Mouse (Mus musculus): ENCODE measurements around the gene Wdr92. TPM values are rescaled to one million over a fixed set of nuclear protein-coding genes. Genes with fewer than 3 reads are reported as not detected.

Gene Wdr92
- polyA plus RNA-seq, 1 experiment from 2014 or later: 29.4 TPM

GRCm38 (mm10) chr11:17192151-17192844, 10.4 kb downstream of the Wdr92 start:
- Histone ChIP-seq H3K27ac (ENCODE audit: low read length) (no peak overlapping the region), H3K4me1 (ENCODE audit: control insufficient read depth, insufficient read depth, low read length) (no peaks in the 10 kb centered on the region), H3K9ac (replicated peaks; ENCODE audit: low read depth, low read length) (no peak overlapping the region), H3K4me2 (replicated peaks; ENCODE audit: low read depth, low read length) (no peak overlapping the region), H3K27me3 (ENCODE audit: control insufficient read depth, insufficient read depth, low read length) (no peaks in the 10 kb centered on the region), H3K36me3 (ENCODE audit: control insufficient read depth, insufficient read depth, low read length) (peaks cover 25% of the 10 kb centered on the region), H3K4me3 (ENCODE audit: low read depth, low read length) (no peak overlapping the region), H3K9me3 (ENCODE audit: control insufficient read depth, low read depth, low read length) (no peaks in the 10 kb centered on the region)
- WGBS: 78% methylated on average over 9 of the region's 9 CpGs
- no peak for ATAC-seq (ENCODE audit: insufficient number of reproducible peaks, insufficient read depth, low FRiP score, low read depth)

- Histone ChIP-seq H3K4me3 (ENCODE audit: low read depth, low read length) (no peak overlapping the region), H3K9me3 (ENCODE audit: control insufficient read depth, low read depth, low read length) (no peaks in the 10 kb centered on the region), H3K9ac (replicated peaks; ENCODE audit: low read depth, low read length) (no peak overlapping the region), H3K27ac (ENCODE audit: low read length) (no peak overlapping the region), H3K4me2 (replicated peaks; ENCODE audit: low read depth, low read length) (no peak overlapping the region), H3K4me1 (ENCODE audit: control insufficient read depth, insufficient read depth, low read length) (no peaks in the 10 kb centered on the region), H3K27me3 (ENCODE audit: control insufficient read depth, insufficient read depth, low read length) (no peaks in the 10 kb centered on the region), H3K36me3 (ENCODE audit: control insufficient read depth, insufficient read depth, low read length) (peaks cover 43% of the 10 kb centered on the region)
- ATAC-seq (ENCODE audit: insufficient number of reproducible peaks, insufficient read depth, low FRiP score, low read depth): no peak
- WGBS: 75% methylated on average over 5 of the region's 5 CpGs
Observed at GRCm38 (mm10) chr11:17199170-17199569, 17.3 kb downstream of the Wdr92 start.

DNA sequence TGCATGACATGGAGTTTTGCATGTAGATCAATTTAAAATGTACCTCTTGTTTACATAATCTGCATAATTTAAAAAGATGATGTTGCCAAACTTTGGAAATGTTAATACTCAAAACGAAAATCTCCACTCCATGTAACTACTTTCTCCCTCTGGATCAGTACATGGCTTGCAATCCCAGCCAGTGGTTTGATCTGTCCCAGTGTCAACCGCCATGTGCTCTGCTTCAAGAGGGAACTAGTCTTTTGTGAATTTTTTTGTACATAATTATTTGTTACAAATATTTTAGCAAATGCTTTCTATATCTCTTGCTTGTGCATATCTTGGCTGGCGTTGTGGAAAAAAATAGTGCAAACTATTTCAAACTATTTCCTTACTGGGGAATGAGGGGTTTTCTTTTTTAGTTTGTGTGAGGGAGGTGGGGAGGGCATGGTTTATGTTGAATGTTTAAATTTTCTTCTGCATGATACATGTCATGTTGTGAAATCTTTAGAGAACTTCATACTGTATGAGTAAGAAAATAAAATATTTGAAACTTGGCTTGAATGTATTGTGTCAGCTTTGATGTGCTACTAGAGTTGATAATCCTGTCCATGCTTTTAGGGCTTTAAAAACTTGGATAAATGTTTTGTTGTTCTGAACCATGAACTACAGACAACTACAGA, 18.1 kb downstream of the Wdr92 start:
- ATAC-seq (ENCODE audit: insufficient number of reproducible peaks, insufficient read depth, low FRiP score, low read depth): no peak
- H3K9ac ChIP-seq (replicated peaks; ENCODE audit: low read depth, low read length): no peak overlapping the region
- H3K27ac ChIP-seq (ENCODE audit: low read length): no peak overlapping the region
- H3K4me2 ChIP-seq (replicated peaks; ENCODE audit: low read depth, low read length): no peak overlapping the region
- no peaks in the 10 kb centered on the region for H3K4me1 ChIP-seq (ENCODE audit: control insufficient read depth, insufficient read depth, low read length)
- H3K36me3 ChIP-seq (ENCODE audit: control insufficient read depth, insufficient read depth, low read length): peaks cover 40% of the 10 kb centered on the region
- H3K4me3 ChIP-seq (ENCODE audit: low read depth, low read length): no peak overlapping the region
- 93% methylated on average over 3 of the region's 3 CpGs for WGBS
- no peaks in the 10 kb centered on the region for H3K9me3 ChIP-seq (ENCODE audit: control insufficient read depth, low read depth, low read length)
- no peaks in the 10 kb centered on the region for H3K27me3 ChIP-seq (ENCODE audit: control insufficient read depth, insufficient read depth, low read length)

DNA sequence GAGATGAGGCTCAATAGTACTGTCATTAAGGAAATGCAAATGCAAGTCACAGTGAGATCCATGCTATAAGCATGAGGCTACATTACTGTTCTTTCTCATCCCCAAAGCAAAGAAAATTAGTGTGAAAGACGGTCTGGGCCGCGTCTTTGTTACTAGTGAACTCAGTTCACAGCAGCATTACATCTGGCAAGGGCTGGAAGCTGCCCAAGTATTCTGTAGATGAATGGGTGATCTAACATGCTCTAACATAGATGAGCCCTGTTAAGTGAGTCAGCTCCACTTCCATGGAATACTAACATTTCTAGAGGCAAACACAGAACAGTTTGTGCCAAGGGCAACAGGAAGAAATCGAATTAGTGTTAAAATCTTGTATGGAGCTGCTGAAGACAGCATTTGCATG, 19.0 kb downstream of the Wdr92 start:
- no peak overlapping the region for H3K4me3 ChIP-seq (ENCODE audit: low read depth, low read length)
- H3K36me3 ChIP-seq (ENCODE audit: control insufficient read depth, insufficient read depth, low read length): peaks cover 31% of the 10 kb centered on the region
- WGBS: 90% methylated on average over 4 of the region's 4 CpGs
- no peak overlapping the region for H3K9ac ChIP-seq (replicated peaks; ENCODE audit: low read depth, low read length)
- no peaks in the 10 kb centered on the region for H3K4me1 ChIP-seq (ENCODE audit: control insufficient read depth, insufficient read depth, low read length)
- H3K4me2 ChIP-seq (replicated peaks; ENCODE audit: low read depth, low read length): no peak overlapping the region
- no peaks in the 10 kb centered on the region for H3K27me3 ChIP-seq (ENCODE audit: control insufficient read depth, insufficient read depth, low read length)
- H3K27ac ChIP-seq (ENCODE audit: low read length): no peak overlapping the region
- ATAC-seq (ENCODE audit: insufficient number of reproducible peaks, insufficient read depth, low FRiP score, low read depth): no peak
- no peaks in the 10 kb centered on the region for H3K9me3 ChIP-seq (ENCODE audit: control insufficient read depth, low read depth, low read length)

GRCm38 (mm10) chr11:17202481-17202880, 20.6 kb downstream of the Wdr92 start:
- no peak overlapping the region for H3K4me2 ChIP-seq (replicated peaks; ENCODE audit: low read depth, low read length)
- no peak overlapping the region for H3K4me3 ChIP-seq (ENCODE audit: low read depth, low read length)
- peaks cover 27% of the 10 kb centered on the region for H3K36me3 ChIP-seq (ENCODE audit: control insufficient read depth, insufficient read depth, low read length)
- no peak for ATAC-seq (ENCODE audit: insufficient number of reproducible peaks, insufficient read depth, low FRiP score, low read depth)
- H3K27ac ChIP-seq (ENCODE audit: low read length): no peak overlapping the region
- no peaks in the 10 kb centered on the region for H3K9me3 ChIP-seq (ENCODE audit: control insufficient read depth, low read depth, low read length)
- H3K27me3 ChIP-seq (ENCODE audit: control insufficient read depth, insufficient read depth, low read length): no peaks in the 10 kb centered on the region
- 87% methylated on average over 6 of the region's 6 CpGs for WGBS
- H3K4me1 ChIP-seq (ENCODE audit: control insufficient read depth, insufficient read depth, low read length): no peaks in the 10 kb centered on the region
- H3K9ac ChIP-seq (replicated peaks; ENCODE audit: low read depth, low read length): no peak overlapping the region

GRCm38 (mm10) chr11:17211258-17212140, 29.6 kb downstream of the Wdr92 start, which contains the start of gene Pno1:
Gene Pno1 (minus strand): TSS chr11:17211568.
- Histone ChIP-seq H3K9me3 (ENCODE audit: control insufficient read depth, low read depth, low read length) (no peaks in the 10 kb centered on the region), H3K4me1 (ENCODE audit: control insufficient read depth, insufficient read depth, low read length) (peaks cover 13% of the 10 kb centered on the region; the same call in 1 of the 2 replicates), H3K9ac (replicated peaks; ENCODE audit: low read depth, low read length) (peak within 1 kb of the TSS; percentile 69), H3K27ac (ENCODE audit: low read length) (peak within 1 kb of the TSS; percentile 72), H3K4me2 (replicated peaks; ENCODE audit: low read depth, low read length) (peak within 1 kb of the TSS; percentile 65), H3K4me3 (ENCODE audit: low read depth, low read length) (peak within 1 kb of the TSS; percentile 85), H3K27me3 (ENCODE audit: control insufficient read depth, insufficient read depth, low read length) (no peaks in the 10 kb centered on the region), H3K36me3 (ENCODE audit: control insufficient read depth, insufficient read depth, low read length) (peaks cover 9% of the 10 kb centered on the region; the same call in 1 of the 2 replicates)
- peak; percentile 98 for ATAC-seq (ENCODE audit: insufficient number of reproducible peaks, insufficient read depth, low FRiP score, low read depth)
- WGBS: under 1% methylated on average over 65 of the region's 65 CpGs

DNA sequence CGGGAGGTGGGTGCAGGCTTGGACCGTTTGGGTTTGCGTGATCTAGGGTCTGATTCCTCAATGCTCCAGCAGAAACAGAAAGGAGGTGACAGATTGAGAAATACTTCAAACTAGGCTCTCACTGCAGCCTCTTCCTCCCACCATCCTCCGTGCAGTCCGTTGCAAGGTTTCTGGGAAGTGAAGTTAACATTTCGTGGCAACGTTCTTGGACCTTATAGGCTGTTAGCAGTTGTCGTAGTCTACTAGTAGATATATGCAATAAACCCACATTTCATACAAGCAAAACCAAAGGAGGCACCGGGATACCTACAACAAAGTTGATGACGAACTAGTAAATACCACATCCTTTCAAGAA, 30.2 kb downstream of the Wdr92 start:
- Histone ChIP-seq H3K9ac (replicated peaks; ENCODE audit: low read depth, low read length) (peak overlapping the region; percentile 69), H3K4me1 (ENCODE audit: control insufficient read depth, insufficient read depth, low read length) (peaks cover 13% of the 10 kb centered on the region; the same call in 1 of the 2 replicates), H3K4me3 (ENCODE audit: low read depth, low read length) (peak overlapping the region; percentile 85), H3K27ac (ENCODE audit: low read length) (peak overlapping the region; percentile 72; the same call in 1 of the 2 replicates), H3K27me3 (ENCODE audit: control insufficient read depth, insufficient read depth, low read length) (no peaks in the 10 kb centered on the region), H3K4me2 (replicated peaks; ENCODE audit: low read depth, low read length) (peak overlapping the region; percentile 65), H3K9me3 (ENCODE audit: control insufficient read depth, low read depth, low read length) (no peaks in the 10 kb centered on the region), H3K36me3 (ENCODE audit: control insufficient read depth, insufficient read depth, low read length) (peaks cover 7% of the 10 kb centered on the region; the same call in 1 of the 2 replicates)
- WGBS: 2% methylated on average over 10 of the region's 10 CpGs
- no peak for ATAC-seq (ENCODE audit: insufficient number of reproducible peaks, insufficient read depth, low FRiP score, low read depth)

DNA sequence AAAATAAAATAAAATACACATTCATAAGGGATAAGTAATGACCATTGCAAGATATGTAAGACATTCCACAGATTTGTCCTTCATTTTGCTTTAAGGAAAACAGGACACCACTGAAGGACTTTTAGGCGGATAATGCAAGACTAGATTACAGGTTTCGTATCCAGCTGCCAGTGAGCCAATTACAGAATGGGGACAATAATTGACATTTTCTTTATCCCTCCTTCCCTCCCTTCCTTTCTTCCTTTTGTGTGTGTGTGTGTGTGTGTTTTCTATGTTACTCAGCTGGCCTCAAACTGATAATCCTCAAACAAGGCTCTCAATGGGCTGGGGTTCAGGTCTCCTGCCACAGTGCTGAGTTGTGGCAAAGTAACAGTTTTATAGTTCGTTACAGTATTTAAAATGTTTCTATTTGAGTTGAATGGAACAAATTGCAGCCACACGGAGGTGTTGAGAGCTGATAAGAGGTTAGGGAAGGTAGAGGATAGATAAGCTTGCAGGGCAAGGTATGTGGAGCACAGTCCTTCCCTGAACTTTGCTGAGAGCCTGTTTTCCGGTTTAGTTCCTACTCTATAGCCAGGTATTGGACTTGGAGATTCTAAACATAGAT, 31.1 kb downstream of the Wdr92 start:
- H3K9me3 ChIP-seq (ENCODE audit: control insufficient read depth, low read depth, low read length): no peaks in the 10 kb centered on the region
- ATAC-seq (ENCODE audit: insufficient number of reproducible peaks, insufficient read depth, low FRiP score, low read depth): no peak
- no peaks in the 10 kb centered on the region for H3K27me3 ChIP-seq (ENCODE audit: control insufficient read depth, insufficient read depth, low read length)
- peak overlapping the region; percentile 65 for H3K4me2 ChIP-seq (replicated peaks; ENCODE audit: low read depth, low read length)
- H3K4me3 ChIP-seq (ENCODE audit: low read depth, low read length): peak overlapping the region; percentile 85
- peaks cover 13% of the 10 kb centered on the region; the same call in 1 of the 2 replicates for H3K4me1 ChIP-seq (ENCODE audit: control insufficient read depth, insufficient read depth, low read length)
- WGBS: 71% methylated on average over 5 of the region's 5 CpGs
- H3K9ac ChIP-seq (replicated peaks; ENCODE audit: low read depth, low read length): no peak overlapping the region
- H3K27ac ChIP-seq (ENCODE audit: low read length): no peak overlapping the region
- peaks cover 2% of the 10 kb centered on the region; the same call in 1 of the 2 replicates for H3K36me3 ChIP-seq (ENCODE audit: control insufficient read depth, insufficient read depth, low read length)

All from stomach, embryonic 14.5 days (tissue).